Mouse (Mus musculus) brain, embryonic 14.5 days (tissue): Measurements from ENCODE around the gene Kcnq1.

ENCODE experiments used
- CTCF ChIP-seq: fragments of 200-500 bp; IDR thresholded peaks from 2 replicates; pipeline ENCODE4 v1.5.1; 2012; ENCODE audit warnings: inconsistent platforms, mild to moderate bottlenecking, moderate library complexity, borderline replicate concordance; ENCODE audit not compliant: insufficient read depth, insufficient read length; ENCODE audit errors: extremely low read depth
- POLR2A ChIP-seq: fragments of 200-500 bp; IDR thresholded peaks from 2 replicates; pipeline ENCODE4 v1.6.1; 2012; ENCODE audit warnings: mild to moderate bottlenecking, inconsistent platforms, borderline replicate concordance; ENCODE audit not compliant: poor library complexity, insufficient read depth, insufficient read length, severe bottlenecking; ENCODE audit errors: extremely low read depth

DNA sequence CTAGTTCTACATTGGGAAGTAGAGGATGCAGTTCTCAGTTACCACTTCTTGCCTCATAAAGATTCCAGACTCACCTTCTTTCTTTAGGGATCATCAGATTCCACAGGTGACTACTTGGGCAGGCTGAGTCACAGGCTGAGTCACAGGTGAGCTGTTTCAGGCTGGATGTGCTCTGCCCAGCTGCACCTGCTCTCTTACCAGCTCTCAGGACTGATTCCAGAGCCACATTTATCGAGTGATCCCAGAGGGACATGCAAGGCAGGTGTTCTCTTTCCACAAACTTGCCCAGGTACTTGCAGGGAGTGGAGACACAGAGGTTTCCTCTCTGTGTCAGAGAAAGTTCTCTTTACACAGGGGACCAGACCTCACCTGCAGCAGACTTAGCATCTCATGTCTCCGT is 95.1 kb downstream of the Kcnq1 start:
- TF ChIP-seq CTCF (no peak), POLR2A (no peak)
